Mouse (Mus musculus) gastrocnemius, postnatal 14 days (tissue): ENCODE results near the gene Cops6. TPM values are rescaled to one million over a fixed set of nuclear protein-coding genes. Genes with fewer than 3 reads are reported as not detected.

Experiments
- DNase-seq: peaks from one replicate; pipeline ENCODE4 v3.0.0; 2021; ENCODE audit warnings: mixed read lengths
- intact Hi-C: fragments of 180-260 bp; cut with DNase I; formaldehyde crosslinking; loops from one replicate; pipeline ENCODE4 v1.15.1; 2025; ENCODE audit warnings: low total_unique reads
- microRNA-seq, 2 experiments: library from miRNA; unstranded; fragments of <30 nt; microRNA quantifications; one replicate each; pipeline ENCODE4 v1.2.0; 2021
- total RNA-seq, 2 experiments: library from RNA; stranded (reverse); gene quantifications; 2 replicates each; pipeline ENCODE4 v1.2.3; 2021

Cops6 gene
- total RNA-seq, 2 experiments from 2014 or later: 107 to 110 TPM

- no peak for DNase-seq
- intact Hi-C loops: no loop called here
These were observed 12.3 kb downstream of the Cops6 start for GRCm38 (mm10) chr5:138173217-138173616.

GRCm38 (mm10) chr5:138186950-138187638 lies 26.2 kb downstream of the Cops6 start, which contains the start of the genes Taf6 and Cnpy4:
Gene Taf6, minus strand, starts transcription at chr5:138187451.
Gene Cnpy4, plus strand, starts transcription at chr5:138187485.
- intact Hi-C loops: no loop called here
- DNase-seq: peak; percentile 80

GRCm38 (mm10) chr5:138187661-138188306 lies 26.9 kb downstream of the Cops6 start:
- peak; percentile 55 for DNase-seq
- intact Hi-C loops: no loop called here

GRCm38 (mm10) chr5:138193771-138194727 lies 33.2 kb downstream of the Cops6 start, which contains the start of gene Mblac1:
Gene Mblac1, plus strand, starts transcription at chr5:138194314.
- peak; percentile 77 for DNase-seq
- intact Hi-C loops: no loop called here

GRCm38 (mm10) chr5:138194755-138195345 lies 34.0 kb downstream of the Cops6 start:
- peak; percentile 19 for DNase-seq
- intact Hi-C loops: no loop called here

GRCm38 (mm10) chr5:138195463-138195862 lies 34.6 kb downstream of the Cops6 start:
- intact Hi-C loops: no loop called here
- DNase-seq: no peak

GRCm38 (mm10) chr5:138199576-138199975 lies 38.7 kb downstream of the Cops6 start:
- DNase-seq: no peak
- intact Hi-C loops: no loop called here

GRCm38 (mm10) chr5:138202086-138202485 lies 41.2 kb downstream of the Cops6 start:
- DNase-seq: no peak
- intact Hi-C loops: loop anchor here (5.0 kb wide), 1 partner anchor 50 kb away; no protein-coding TSS in a partner anchor

GRCm38 (mm10) chr5:138207253-138207652 lies 46.4 kb downstream of the Cops6 start:
- intact Hi-C loops: no loop called here
- DNase-seq: no peak

GRCm38 (mm10) chr5:138207873-138208272 lies 47.0 kb downstream of the Cops6 start:
- no peak for DNase-seq
- intact Hi-C loops: no loop called here

Small RNA genes lying within 50 kb of the gene (microRNA-seq; reads per million reads assigned to microRNA genes)
- gene Mir106b (471 to 760 reads per million in 2 experiments), gene Mir25 (483 to 580 reads per million in 2 experiments), gene Mir93 (1,423 to 1,877 reads per million in 2 experiments)

Other genes with a start within 250 kb of the Cops6 start
- gene Cyp3a13, start 239.5 kb upstream of the Cops6 start, total RNA-seq: not detected
- 1 to 10 TPM; 3.0 to 6.7 TPM for gene Gjc3, start 198.0 kb upstream of the Cops6 start, total RNA-seq
- gene Azgp1, start 179.6 kb upstream of the Cops6 start, total RNA-seq: not detected
- gene Smok3a, start 139.8 kb upstream of the Cops6 start, total RNA-seq: not detected
- gene Smok3b, start 139.6 kb upstream of the Cops6 start, total RNA-seq: not detected
- gene Smok3c, start 107.9 kb upstream of the Cops6 start, total RNA-seq: not detected
- 10 to 100 TPM; 10.8 to 11.2 TPM for gene Zkscan1, start 76.0 kb upstream of the Cops6 start, total RNA-seq
- gene Zscan21, start 44.2 kb upstream of the Cops6 start, total RNA-seq: 10 to 100 TPM; 10.3 to 10.6 TPM
- gene Zfp113, start 5.3 kb upstream of the Cops6 start, total RNA-seq: 1 to 10 TPM; 5.3 to 6.0 TPM
- 10 to 100 TPM in 1 of 2 experiments, 1 to 10 TPM in 1; 7.6 to 10.1 TPM for gene Ap4m1, start 10.9 kb downstream of the Cops6 start, total RNA-seq
- 10 to 100 TPM; 10.7 to 11.8 TPM for gene Mcm7, start 11.4 kb downstream of the Cops6 start, total RNA-seq
- 10 to 100 TPM; 20.8 to 24.8 TPM for gene Taf6, start 26.4 kb downstream of the Cops6 start, total RNA-seq
- 1 to 10 TPM; 6.4 to 7.2 TPM for gene Cnpy4, start 26.4 kb downstream of the Cops6 start, total RNA-seq
- gene Mblac1, start 33.2 kb downstream of the Cops6 start, total RNA-seq: 1 to 10 TPM; 2.6 to 2.9 TPM
- gene Nxpe5, start 64.8 kb downstream of the Cops6 start, total RNA-seq: under 1 TPM; 0.58 to 0.98 TPM
- gene Lamtor4, start 94.4 kb downstream of the Cops6 start, total RNA-seq: 10 to 100 TPM; 52.6 to 60.5 TPM
- gene BC037034, start 103.0 kb downstream of the Cops6 start, total RNA-seq: 1 to 10 TPM; 3.4 to 4.6 TPM
- gene Gal3st4, start 111.8 kb downstream of the Cops6 start, total RNA-seq: under 1 TPM; 0.51 to 0.55 TPM
- not detected for gene Gm43720, start 118.9 kb downstream of the Cops6 start, total RNA-seq
- under 1 TPM; 0.44 to 0.47 TPM for gene Gpc2, start 118.9 kb downstream of the Cops6 start, total RNA-seq
- gene Stag3, start 119.2 kb downstream of the Cops6 start, total RNA-seq: under 1 TPM in 1 of 2 experiments, not detected in 1; 0.49 TPM
- not detected for gene Pvrig, start 180.9 kb downstream of the Cops6 start, total RNA-seq